Mouse (Mus musculus) kidney, embryonic 14.5 days (tissue): ENCODE results near the gene Rrm1. TPM values are rescaled to one million over a fixed set of nuclear protein-coding genes. Genes with fewer than 3 reads are reported as not detected.

Experiments used
- ATAC-seq: fragments of 200-750 bp; cut with Nextera tagmentation; 2 replicates; pipeline ENCODE4 v1.8.0; 2017; ENCODE audit warnings: moderate number of reproducible peaks, mild to moderate bottlenecking, moderate TSS enrichment, moderate library complexity; ENCODE audit not compliant: low FRiP score, low TSS enrichment
- H3K27ac ChIP-seq: fragments of 300-500 bp; sonication (generic); 2 replicates; pipeline ENCODE4 v1.5.1; 2014; ENCODE audit warnings: low read depth, mild to moderate bottlenecking, low read length, moderate library complexity, mixed read lengths
- H3K27me3 ChIP-seq: fragments of 300-500 bp; sonication (generic); 2 replicates; pipeline ENCODE4 v1.6.1; 2014; ENCODE audit warnings: mild to moderate bottlenecking, low read length; ENCODE audit not compliant: control insufficient read depth, insufficient read depth
- H3K36me3 ChIP-seq: fragments of 300-500 bp; sonication (generic); 2 replicates; pipeline ENCODE4 v1.6.1; 2014; ENCODE audit warnings: low read length, mixed read lengths; ENCODE audit not compliant: control insufficient read depth, insufficient read depth
- H3K4me1 ChIP-seq: fragments of 300-500 bp; sonication (generic); 2 replicates; pipeline ENCODE4 v1.6.1; 2014; ENCODE audit warnings: low read length, mixed read lengths; ENCODE audit not compliant: control insufficient read depth, insufficient read depth
- H3K4me2 ChIP-seq: fragments of 300-500 bp; sonication (generic); replicated peaks from 2 replicates; pipeline ENCODE4 v1.6.1; 2014; ENCODE audit warnings: low read depth, mild to moderate bottlenecking, low read length
- H3K4me3 ChIP-seq: fragments of 300-500 bp; sonication (generic); 2 replicates; pipeline ENCODE4 v1.5.1; 2014; ENCODE audit warnings: mild to moderate bottlenecking, low read length
- H3K9ac ChIP-seq: fragments of 300-500 bp; sonication (generic); 2 replicates; pipeline ENCODE4 v1.6.1; 2014; ENCODE audit warnings: low read depth, mild to moderate bottlenecking, low read length, moderate library complexity
- H3K9me3 ChIP-seq: fragments of 300-500 bp; sonication (generic); 2 replicates; pipeline ENCODE4 v1.6.1; 2016; ENCODE audit warnings: low read length; ENCODE audit not compliant: control insufficient read depth
- WGBS: fragments of 180-500 bp; shearing (Covaris S2); extraction: QIAGEN DNeasy Blood & Tissue Kit; methylation state at CpG from one replicate; pipeline ENCODE4 v1.1.7; 2014; 5-methylcytosine and 5-hydroxymethylcytosine counted together
- polyA plus RNA-seq: library from polyadenylated mRNA; unstranded; fragments of >200 nt; fragmentation: Nextera tagmentation; extraction: Ambion mirVana; gene quantifications from 2 replicates; pipeline ENCODE4 v1.2.1, GENCODE M21; 2014

Gene Rrm1
- polyA plus RNA-seq, 1 experiment from 2014 or later, result 198 TPM

DNA sequence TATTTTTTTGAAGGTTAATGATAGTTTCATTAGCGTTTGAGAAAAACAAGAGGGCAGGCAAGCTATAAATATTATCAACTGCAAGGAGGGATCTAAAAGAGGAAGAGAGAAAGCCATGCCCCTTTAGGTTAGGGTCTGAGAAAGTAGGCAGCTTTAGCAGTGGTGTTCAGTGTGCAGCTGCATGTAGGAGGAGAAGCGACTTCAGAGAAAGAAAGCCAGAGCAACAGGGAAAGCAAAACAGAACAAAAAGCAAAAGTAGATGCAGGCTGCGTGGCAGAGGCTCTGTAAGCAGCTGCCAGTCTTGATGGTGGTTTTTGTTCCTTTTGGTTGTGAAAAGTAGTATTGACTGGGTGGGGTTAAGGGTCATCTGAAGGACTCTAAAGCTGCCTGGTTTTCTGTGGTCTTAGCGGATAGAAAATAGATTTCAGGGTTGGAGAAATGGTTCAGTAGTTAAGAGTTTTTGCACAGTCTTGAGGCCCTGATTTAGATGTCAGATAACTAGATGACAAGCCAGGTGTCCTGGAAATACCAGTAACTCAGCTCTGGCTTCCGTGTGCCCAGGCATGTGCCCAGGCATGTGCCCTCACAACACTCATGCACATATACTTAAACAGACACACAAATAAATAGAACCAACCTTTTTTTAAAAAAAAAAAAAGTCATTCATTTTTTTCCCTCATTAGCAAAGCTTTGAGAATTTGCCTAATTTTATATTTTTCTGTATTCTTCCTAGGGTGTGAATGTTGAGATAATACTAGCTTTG lies 17.3 kb downstream of the Rrm1 start:
- Histone ChIP-seq H3K4me3 (no peak overlapping the region), H3K36me3 (peaks cover 96% of the 10 kb centered on the region), H3K9me3 (no peaks in the 10 kb centered on the region), H3K4me2 (no peak overlapping the region), H3K9ac (no peak overlapping the region), H3K27ac (no peak overlapping the region), H3K4me1 (no peaks in the 10 kb centered on the region), H3K27me3 (no peaks in the 10 kb centered on the region)
- 89% methylated on average over 5 of the region's 5 CpGs for WGBS
- no peak for ATAC-seq

DNA sequence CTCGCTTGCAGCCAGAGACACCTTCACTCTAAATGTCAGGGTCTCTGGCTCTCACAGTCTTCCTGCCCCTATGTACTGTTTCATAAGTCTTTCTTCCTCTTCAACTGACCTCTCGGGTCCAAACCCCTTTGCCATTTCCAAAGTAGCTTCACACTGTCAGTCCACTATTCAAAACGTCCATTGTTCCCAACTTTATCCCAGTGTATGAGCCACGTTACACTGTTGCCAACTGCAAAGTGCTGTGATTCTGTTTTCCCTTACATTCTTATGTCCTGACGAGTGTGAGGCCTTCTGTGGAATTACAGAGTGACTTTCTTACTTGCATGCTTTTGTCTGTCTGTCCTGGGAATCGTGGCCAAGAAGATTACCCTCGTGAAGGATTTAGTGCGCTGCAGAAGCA lies 26.1 kb downstream of the Rrm1 start:
- Histone ChIP-seq H3K4me3 (no peak overlapping the region), H3K9me3 (no peaks in the 10 kb centered on the region), H3K27me3 (no peaks in the 10 kb centered on the region), H3K4me2 (no peak overlapping the region), H3K36me3 (peaks cover 68% of the 10 kb centered on the region), H3K27ac (no peak overlapping the region), H3K4me1 (no peaks in the 10 kb centered on the region), H3K9ac (no peak overlapping the region)
- WGBS, result 89% methylated on average over 8 of the region's 8 CpGs
- ATAC-seq, result no peak

DNA sequence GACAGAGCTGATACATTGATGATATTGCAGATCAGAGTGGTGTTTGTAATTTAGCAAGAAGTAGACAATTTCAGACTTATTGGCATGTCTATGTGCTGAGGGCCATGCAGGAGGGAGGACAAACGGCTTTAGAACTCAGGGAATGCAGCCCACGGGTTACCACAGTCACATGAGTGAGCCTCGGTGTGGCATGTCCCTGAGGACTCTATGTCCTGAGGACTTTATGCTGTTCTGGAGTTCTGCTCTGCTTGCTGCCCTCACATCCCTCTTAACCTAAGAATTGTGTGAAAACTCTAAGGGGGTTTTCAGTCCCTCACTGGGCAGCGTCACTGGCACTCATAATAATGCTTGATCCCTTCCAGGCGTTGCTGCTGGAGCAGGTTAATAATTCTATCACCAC lies 31.2 kb downstream of the Rrm1 start:
- Histone ChIP-seq H3K36me3 (peaks cover 19% of the 10 kb centered on the region), H3K4me1 (no peaks in the 10 kb centered on the region), H3K4me2 (no peak overlapping the region), H3K27me3 (no peaks in the 10 kb centered on the region), H3K9ac (no peak overlapping the region), H3K4me3 (no peak overlapping the region), H3K27ac (no peak overlapping the region), H3K9me3 (no peaks in the 10 kb centered on the region)
- 61% methylated on average over 5 of the region's 5 CpGs for WGBS
- ATAC-seq, result no peak

DNA sequence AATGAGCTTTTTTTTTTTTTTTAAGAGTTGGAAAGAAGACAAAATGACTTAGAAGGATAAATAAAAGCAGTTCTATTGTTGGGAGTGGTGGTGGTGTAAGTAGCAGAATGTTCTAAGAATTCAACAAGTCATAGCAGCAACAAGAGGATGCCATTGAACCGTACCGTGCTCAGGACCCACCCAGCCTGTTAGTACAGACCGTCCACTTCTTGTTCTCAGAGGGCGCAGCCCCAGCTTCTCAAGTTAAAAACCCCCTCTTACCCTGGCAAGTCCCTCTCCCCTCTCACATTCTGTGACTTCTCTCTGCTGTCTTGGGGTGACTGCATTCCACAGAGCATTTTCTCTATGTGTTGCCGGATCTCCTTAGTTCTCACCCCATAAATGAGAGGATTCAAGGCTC lies 35.1 kb downstream of the Rrm1 start:
- Histone ChIP-seq H3K4me3 (no peak overlapping the region), H3K4me1 (no peaks in the 10 kb centered on the region), H3K36me3 (no peaks in the 10 kb centered on the region), H3K9ac (no peak overlapping the region), H3K9me3 (no peaks in the 10 kb centered on the region), H3K27me3 (no peaks in the 10 kb centered on the region), H3K4me2 (no peak overlapping the region), H3K27ac (no peak overlapping the region)
- WGBS, result 94% methylated on average over 5 of the region's 5 CpGs
- no peak for ATAC-seq

DNA sequence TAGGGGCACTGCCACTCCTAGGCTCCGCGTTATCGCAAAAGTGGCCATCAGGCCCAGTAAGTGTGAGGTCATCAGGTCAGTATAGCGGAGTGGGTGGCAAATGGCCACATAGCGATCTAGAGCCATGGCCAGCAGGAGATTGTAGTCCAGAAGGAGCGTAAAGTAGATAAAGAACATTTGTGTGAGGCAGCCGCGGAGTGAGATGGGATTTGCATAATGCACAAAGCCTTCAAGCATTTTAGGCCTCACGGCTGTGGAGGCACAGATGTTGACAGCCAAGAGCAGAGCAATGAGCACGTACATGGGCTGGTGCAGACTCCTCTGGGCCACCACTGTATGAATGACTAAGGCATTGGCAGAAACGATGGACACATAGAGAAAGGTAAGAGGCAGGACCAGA lies 35.9 kb downstream of the Rrm1 start:
- Histone ChIP-seq H3K4me2 (no peak overlapping the region), H3K9ac (no peak overlapping the region), H3K27me3 (no peaks in the 10 kb centered on the region), H3K4me3 (no peak overlapping the region), H3K4me1 (no peaks in the 10 kb centered on the region), H3K36me3 (no peaks in the 10 kb centered on the region), H3K27ac (no peak overlapping the region), H3K9me3 (no peaks in the 10 kb centered on the region)
- ATAC-seq, result no peak
- 78% methylated on average over 11 of the region's 11 CpGs for WGBS

DNA sequence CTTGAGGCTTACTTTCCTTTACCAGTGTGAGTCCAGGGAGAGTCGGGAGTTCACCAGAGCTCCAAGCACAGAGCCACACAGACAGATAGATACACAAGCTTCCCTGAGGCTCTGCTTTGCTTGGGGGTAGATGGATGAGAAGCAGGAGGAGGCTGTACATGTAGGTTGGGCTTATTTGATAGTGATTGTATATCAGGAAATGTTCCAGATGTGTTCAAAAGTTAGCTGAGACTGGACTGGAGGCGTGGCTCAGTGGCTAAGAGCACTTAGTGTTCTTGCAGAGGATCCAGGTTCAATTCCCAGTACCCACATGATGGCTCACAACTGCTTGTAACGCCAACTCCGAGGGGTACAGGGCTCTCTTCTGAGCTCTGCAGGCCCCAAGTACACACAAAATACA lies 36.9 kb downstream of the Rrm1 start:
- H3K9me3 ChIP-seq, result no peaks in the 10 kb centered on the region
- H3K9ac ChIP-seq, result no peak overlapping the region
- H3K4me3 ChIP-seq, result no peak overlapping the region
- H3K27ac ChIP-seq, result no peak overlapping the region
- no peak overlapping the region for H3K4me2 ChIP-seq
- no peaks in the 10 kb centered on the region for H3K36me3 ChIP-seq
- no peaks in the 10 kb centered on the region for H3K4me1 ChIP-seq
- WGBS, result 85% methylated on average over 4 of the region's 4 CpGs
- no peak for ATAC-seq
- H3K27me3 ChIP-seq, result no peaks in the 10 kb centered on the region

DNA sequence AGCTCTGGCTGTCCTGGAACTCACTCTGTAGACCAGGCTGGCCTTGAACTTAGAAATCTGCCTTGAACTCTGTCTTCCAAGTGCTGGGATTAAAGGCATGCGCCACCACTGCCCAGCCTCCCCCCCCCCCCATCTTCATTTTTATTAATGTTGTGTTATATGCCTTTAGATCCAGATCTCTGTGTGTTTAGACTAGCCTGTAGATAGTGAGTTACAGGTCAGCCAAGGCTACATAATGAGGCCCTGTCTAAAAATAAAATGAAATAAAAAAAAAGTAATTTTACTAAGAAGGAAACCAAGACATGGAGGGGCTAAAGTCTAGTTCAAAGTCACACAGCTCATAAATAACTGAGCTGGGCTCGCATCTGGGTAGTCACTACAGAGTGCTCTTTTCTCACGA lies 37.4 kb downstream of the Rrm1 start:
- H3K27me3 ChIP-seq, result no peaks in the 10 kb centered on the region
- no peak for ATAC-seq
- no peak overlapping the region for H3K27ac ChIP-seq
- H3K4me3 ChIP-seq, result no peak overlapping the region
- H3K36me3 ChIP-seq, result no peaks in the 10 kb centered on the region
- no peaks in the 10 kb centered on the region for H3K9me3 ChIP-seq
- H3K9ac ChIP-seq, result no peak overlapping the region
- no peaks in the 10 kb centered on the region for H3K4me1 ChIP-seq
- WGBS, result 70% methylated on average over 3 of the region's 3 CpGs
- H3K4me2 ChIP-seq, result no peak overlapping the region

DNA sequence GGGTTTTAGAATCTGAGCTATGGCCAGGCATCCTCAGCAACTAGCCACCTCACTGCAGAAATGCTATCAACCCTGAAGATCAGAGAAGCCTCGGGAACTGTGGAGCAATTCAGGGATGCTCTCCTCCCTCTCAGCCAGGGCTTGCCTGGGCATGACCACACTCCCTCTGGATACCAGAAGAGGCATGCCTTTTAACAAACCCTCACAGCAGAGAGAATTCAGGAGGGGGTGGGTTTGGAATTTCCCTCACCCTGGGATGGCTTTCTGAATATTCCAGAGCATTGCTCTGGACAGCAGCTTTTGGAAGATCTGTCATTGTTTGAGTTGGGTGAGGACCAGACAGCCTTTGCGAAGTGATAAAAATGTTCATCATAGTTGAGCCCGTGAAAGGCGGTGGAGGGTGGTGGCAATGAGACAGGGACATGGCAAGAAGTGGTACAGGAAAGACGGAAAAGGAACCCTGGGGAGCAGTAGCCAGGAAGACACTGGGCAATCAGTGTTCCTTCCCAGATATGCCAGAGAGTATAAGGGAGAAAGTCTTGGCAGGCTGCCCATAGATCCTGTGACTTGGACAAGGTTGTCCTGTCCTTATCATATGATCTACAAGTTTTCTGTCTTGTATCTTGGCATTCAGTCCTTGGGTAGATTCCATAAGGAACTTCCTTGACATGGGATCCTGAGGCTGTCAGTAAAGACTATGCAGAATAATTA lies 38.0 kb downstream of the Rrm1 start:
- Histone ChIP-seq H3K27ac (no peak overlapping the region), H3K9ac (no peak overlapping the region), H3K4me3 (no peak overlapping the region), H3K36me3 (no peaks in the 10 kb centered on the region), H3K27me3 (no peaks in the 10 kb centered on the region), H3K9me3 (no peaks in the 10 kb centered on the region), H3K4me2 (no peak overlapping the region), H3K4me1 (no peaks in the 10 kb centered on the region)
- 64% methylated on average over 5 of the region's 5 CpGs for WGBS
- 0 out of 2 replicates have a peak, but pooled peaks have one; percentile 47 for ATAC-seq

DNA sequence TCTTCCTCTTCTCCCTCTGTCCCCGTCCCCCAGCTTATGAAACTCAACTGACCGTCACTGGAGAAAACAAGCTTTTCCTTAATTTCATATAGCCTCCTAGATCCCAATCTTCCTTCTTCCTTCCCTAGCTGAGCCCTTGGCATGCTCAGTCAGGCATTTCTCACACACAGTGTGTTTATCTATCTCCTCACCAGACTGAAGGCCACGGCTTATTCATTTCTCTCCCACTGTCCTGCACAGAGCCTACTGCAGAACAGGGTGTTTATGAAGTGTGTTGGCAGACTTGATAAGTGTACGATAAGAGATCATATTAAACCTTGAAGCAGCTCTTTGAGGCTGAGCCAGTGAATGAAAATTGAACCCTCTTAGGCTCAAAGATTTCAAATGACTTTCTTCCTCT lies 39.3 kb downstream of the Rrm1 start:
- Histone ChIP-seq H3K9ac (no peak overlapping the region), H3K36me3 (no peaks in the 10 kb centered on the region), H3K27me3 (no peaks in the 10 kb centered on the region), H3K4me3 (no peak overlapping the region), H3K9me3 (no peaks in the 10 kb centered on the region), H3K27ac (no peak overlapping the region), H3K4me2 (no peak overlapping the region), H3K4me1 (no peaks in the 10 kb centered on the region)
- no peak for ATAC-seq
- WGBS, result 75% methylated on average over 4 of the region's 4 CpGs
